Mouse (Mus musculus): ENCODE results near the gene Rbm25.

DNA sequence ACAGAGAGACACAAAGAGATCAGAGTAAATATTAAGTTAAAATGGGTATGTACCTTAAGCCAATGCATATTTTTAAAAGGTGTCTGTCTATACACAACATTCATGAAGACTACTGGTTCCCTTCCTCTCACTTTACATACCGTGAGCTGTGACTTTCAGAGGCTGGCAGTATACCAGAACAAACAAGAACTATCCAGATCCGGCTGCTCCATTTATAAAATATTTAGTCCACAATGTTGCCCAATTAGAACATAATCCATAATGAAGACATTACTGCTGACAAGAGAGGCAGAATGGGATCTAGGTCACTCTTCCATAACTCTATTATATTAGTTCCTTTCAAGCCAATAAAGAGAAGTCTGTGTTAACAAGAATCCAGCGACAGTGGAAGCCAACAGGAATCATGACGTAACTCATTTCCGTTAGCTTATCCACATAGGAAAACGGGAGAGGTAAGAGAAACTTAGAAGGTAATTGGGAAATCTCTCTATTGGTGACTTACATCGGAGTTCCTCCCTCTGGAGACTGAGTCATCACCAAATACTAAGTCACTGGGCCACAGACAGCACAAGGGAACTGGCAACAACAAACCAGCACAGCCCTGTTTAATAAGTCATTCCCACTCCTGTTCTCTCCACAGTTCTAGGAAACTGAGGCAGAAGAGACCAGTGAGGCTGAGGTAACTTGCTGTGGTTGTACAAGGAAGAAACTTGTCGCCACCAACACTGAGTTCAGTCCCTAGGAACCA lies 39.1 kb upstream of the Rbm25 start:
- TF ChIP-seq CTCF (IDR thresholded peaks at IDR 0.05; ENCODE audit: control insufficient read depth, insufficient read depth, insufficient replicate concordance, low read depth, low read length) (no peak), POLR2A (IDR thresholded peaks at IDR 0.05; ENCODE audit: control insufficient read depth, low read depth, low read length) (no peak)

All from testis, adult 2 months (tissue).